Mouse (Mus musculus) olfactory bulb, adult 2 months (tissue): ENCODE results near the gene Cntnap2. TPM values are rescaled to one million over a fixed set of nuclear protein-coding genes. Genes with fewer than 3 reads are reported as not detected.

Experiments
- H3K27ac ChIP-seq: fragments of 200-500 bp; 2 replicates; pipeline ENCODE4 v1.5.1; 2012; ENCODE audit warnings: low read depth, low read length; ENCODE audit not compliant: insufficient read depth
- H3K4me1 ChIP-seq: fragments of 200-500 bp; 2 replicates; pipeline ENCODE4 v1.6.1; 2012; ENCODE audit warnings: low read length; ENCODE audit not compliant: control insufficient read depth, insufficient read depth
- H3K4me3 ChIP-seq: fragments of 200-500 bp; 2 replicates; pipeline ENCODE4 v1.5.1; 2012; ENCODE audit warnings: mild to moderate bottlenecking, low read depth, low read length, moderate library complexity; ENCODE audit not compliant: insufficient read depth
- CTCF ChIP-seq: fragments of 200-500 bp; IDR thresholded peaks from 2 replicates; pipeline ENCODE4 v1.5.1; 2012; ENCODE audit warnings: low read depth, mild to moderate bottlenecking, low read length, moderate library complexity; ENCODE audit not compliant: insufficient read depth
- POLR2A ChIP-seq: fragments of 200-500 bp; IDR thresholded peaks from 2 replicates; pipeline ENCODE4 v1.6.1; 2012; ENCODE audit warnings: mild to moderate bottlenecking, low read depth, low read length, moderate library complexity; ENCODE audit not compliant: insufficient read depth
- WGBS: fragments of 180-500 bp; shearing (Covaris S2); methylation state at CpG from one replicate; pipeline ENCODE4 v1.1.7; 2018; 5-methylcytosine and 5-hydroxymethylcytosine counted together
- polyA plus RNA-seq: library from polyadenylated mRNA; stranded (reverse); fragments of >200 nt; gene quantifications from 2 replicates; pipeline ENCODE4 v1.2.4, GENCODE M21; 2012; ENCODE audit warnings: low replicate concordance; ENCODE audit not compliant: missing spikeins, insufficient read depth, insufficient read length

Cntnap2 gene
- polyA plus RNA-seq, 1 experiment, result not detected

- no peak overlapping the region for H3K4me3 ChIP-seq
- H3K27ac ChIP-seq, result no peak overlapping the region
- TF ChIP-seq POLR2A (no peak), CTCF (no peak)
- no peaks in the 10 kb centered on the region for H3K4me1 ChIP-seq
These were observed 2232.8 kb downstream of the Cntnap2 start for GRCm38 (mm10) chr6:47291973-47292372.

GRCm38 (mm10) chr6:47292437-47292836 is 2233.3 kb downstream of the Cntnap2 start:
- H3K4me3 ChIP-seq, result no peak overlapping the region
- 0 out of 2 replicates have a peak overlapping the region, but pooled peaks have one; percentile 15 for H3K27ac ChIP-seq
- WGBS, result 71% methylated on average over 3 of the region's 3 CpGs
- H3K4me1 ChIP-seq, result no peaks in the 10 kb centered on the region
- TF ChIP-seq CTCF, result no peak
- TF ChIP-seq POLR2A, result no peak

GRCm38 (mm10) chr6:47294433-47294832 is 2235.3 kb downstream of the Cntnap2 start:
- TF ChIP-seq POLR2A (no peak), CTCF (no peak)
- Histone ChIP-seq H3K4me3 (no peak overlapping the region), H3K4me1 (no peaks in the 10 kb centered on the region), H3K27ac (no peak overlapping the region)
- 22% methylated on average over 1 of the region's 1 CpGs for WGBS

- Histone ChIP-seq H3K4me3 (no peak overlapping the region), H3K4me1 (no peaks in the 10 kb centered on the region), H3K27ac (no peak overlapping the region)
- TF ChIP-seq CTCF (no peak), POLR2A (no peak)
- 74% methylated on average over 11 of the region's 11 CpGs for WGBS
These were observed 2245.8 kb downstream of the Cntnap2 start for GRCm38 (mm10) chr6:47304848-47305490.

- no peak overlapping the region for H3K4me3 ChIP-seq
- TF ChIP-seq CTCF (no peak), POLR2A (no peak)
- 79% methylated on average over 8 of the region's 8 CpGs for WGBS
- H3K4me1 ChIP-seq, result no peaks in the 10 kb centered on the region
- H3K27ac ChIP-seq, result no peak overlapping the region
These were observed 2247.1 kb downstream of the Cntnap2 start for GRCm38 (mm10) chr6:47306065-47306798.

- no peak overlapping the region for H3K27ac ChIP-seq
- TF ChIP-seq CTCF (no peak), POLR2A (no peak)
- WGBS, result 65% methylated on average over 12 of the region's 12 CpGs
- H3K4me1 ChIP-seq, result no peaks in the 10 kb centered on the region
- no peak overlapping the region for H3K4me3 ChIP-seq
These were observed 2247.8 kb downstream of the Cntnap2 start for GRCm38 (mm10) chr6:47306954-47307353.

GRCm38 (mm10) chr6:47314507-47315334 is 2255.6 kb downstream of the Cntnap2 start:
- peak overlapping the region; percentile 7 for H3K4me3 ChIP-seq
- peaks cover 6% of the 10 kb centered on the region for H3K4me1 ChIP-seq
- no peak overlapping the region for H3K27ac ChIP-seq
- TF ChIP-seq CTCF, result no peak
- no peak for TF ChIP-seq POLR2A
- 50% methylated on average over 15 of the region's 15 CpGs for WGBS

GRCm38 (mm10) chr6:47315454-47315853 is 2256.3 kb downstream of the Cntnap2 start:
- peaks cover 6% of the 10 kb centered on the region for H3K4me1 ChIP-seq
- no peak overlapping the region for H3K27ac ChIP-seq
- WGBS, result 65% methylated on average over 2 of the region's 2 CpGs
- no peak overlapping the region for H3K4me3 ChIP-seq
- no peak for TF ChIP-seq POLR2A
- no peak for TF ChIP-seq CTCF

- peaks cover 6% of the 10 kb centered on the region for H3K4me1 ChIP-seq
- no peak for TF ChIP-seq CTCF
- no peak for TF ChIP-seq POLR2A
- H3K4me3 ChIP-seq, result no peak overlapping the region
- H3K27ac ChIP-seq, result no peak overlapping the region
These were observed 2258.1 kb downstream of the Cntnap2 start for GRCm38 (mm10) chr6:47317253-47317652.
